Mouse (Mus musculus): ENCODE data around the gene Cmtm5.
"Not testable (repeated sequence)": the region's sequence is repeated elsewhere in the genome, so short reads cannot be mapped to it uniquely, and the experiment has no call there.

The Cmtm5 gene

DNA sequence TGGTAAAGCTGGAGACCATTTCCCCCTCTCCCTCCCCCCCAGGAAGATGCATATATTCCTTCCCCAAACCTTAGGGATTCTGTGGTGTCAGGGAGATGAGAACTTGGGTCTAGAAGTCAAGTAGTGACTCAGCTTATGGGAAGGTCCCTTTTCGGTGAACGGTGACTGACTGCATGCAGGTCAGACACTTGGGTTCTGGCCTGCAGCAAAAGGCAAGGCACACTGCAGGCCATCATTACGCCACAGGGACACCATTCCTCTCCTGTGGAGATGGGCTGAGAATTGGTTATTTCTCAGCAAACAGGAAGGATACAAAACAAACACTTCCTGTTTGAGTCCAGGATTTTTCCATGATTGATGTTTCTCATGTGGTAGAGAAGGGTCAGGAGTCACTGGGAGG lies 23.1 kb downstream of the Cmtm5 start:
- no peak for DNase-seq (ENCODE audit: low spot score in 2 of 2)

DNA sequence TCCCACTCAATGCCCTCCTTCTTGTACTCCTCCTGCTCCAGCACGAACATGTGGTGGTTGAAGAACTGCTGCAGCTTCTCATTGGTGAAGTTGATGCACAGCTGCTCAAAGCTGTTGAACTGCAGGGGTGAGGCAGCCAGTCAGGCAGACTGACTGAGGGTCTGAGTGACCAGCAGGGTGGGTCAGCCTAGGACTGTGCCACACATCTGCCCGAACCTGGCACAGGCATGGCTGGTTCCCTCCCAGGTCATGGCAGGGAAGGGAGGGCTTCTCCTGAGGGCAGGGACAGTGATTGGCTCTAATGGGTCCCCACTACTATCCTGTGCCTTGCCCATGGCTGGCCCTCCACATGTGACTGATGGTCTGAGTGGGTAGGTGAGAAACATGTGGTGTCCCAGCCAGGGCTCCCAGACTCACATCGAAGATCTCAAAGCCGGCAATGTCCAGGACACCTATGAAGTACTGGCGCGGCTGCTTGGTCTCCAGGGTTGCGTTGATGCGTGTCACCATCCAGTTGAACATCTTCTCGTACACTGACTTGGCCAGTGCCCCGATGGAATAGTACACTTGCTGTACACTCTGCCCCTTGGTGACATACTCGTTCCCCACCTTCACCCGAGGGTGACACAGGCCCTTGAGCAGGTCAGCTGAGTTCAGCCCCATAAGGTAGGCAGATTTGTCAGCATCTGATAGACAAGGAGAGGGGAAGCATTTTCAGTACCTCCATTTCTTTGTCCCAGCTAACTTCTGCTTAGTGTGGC lies 24.0 kb downstream of the Cmtm5 start:
- not testable (repeated sequence) for DNase-seq (ENCODE audit: low spot score in 2 of 2)

DNA sequence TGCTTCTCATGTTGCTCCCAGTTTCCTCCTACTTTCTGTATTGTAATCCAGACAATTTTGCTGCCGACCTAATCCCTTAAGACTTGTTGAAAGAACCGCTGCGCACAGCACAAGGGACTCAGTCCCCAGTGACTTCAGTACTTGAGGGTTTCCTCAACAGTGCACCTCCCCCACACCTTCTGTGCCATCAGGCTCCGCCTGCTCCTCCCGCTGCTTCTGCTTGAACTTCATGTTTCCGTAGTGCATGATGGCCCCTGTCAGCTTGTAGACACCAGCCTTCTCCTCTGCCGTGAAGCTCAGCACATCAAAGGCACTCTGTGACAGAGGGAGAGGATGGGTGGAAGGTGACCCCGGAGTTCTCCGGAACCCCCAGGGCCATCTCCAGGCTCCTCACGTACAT lies 24.7 kb downstream of the Cmtm5 start:
- DNase-seq (ENCODE audit: low spot score in 2 of 2): no peak

DNA sequence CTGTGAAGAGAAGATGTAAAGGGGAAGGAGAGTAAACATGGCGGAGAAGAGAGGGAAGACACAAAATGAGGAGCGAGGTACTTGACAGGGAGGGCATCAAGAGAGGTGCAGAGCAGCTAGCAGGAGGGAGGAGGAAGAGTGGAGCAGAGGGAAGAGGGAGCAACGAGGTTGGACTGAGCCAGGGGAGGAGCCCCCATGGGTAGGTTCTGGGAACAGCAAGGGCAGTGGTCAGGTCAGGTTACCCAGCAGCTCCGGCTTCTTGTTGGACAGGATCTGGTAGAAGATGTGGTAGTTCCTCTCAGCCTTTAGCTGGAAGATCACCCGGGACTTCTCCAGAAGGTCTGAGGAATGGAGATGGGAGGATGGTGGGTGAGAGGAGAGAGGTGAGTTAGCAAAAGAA lies 25.4 kb downstream of the Cmtm5 start:
- DNase-seq (ENCODE audit: low spot score in 2 of 2): no peak

DNA sequence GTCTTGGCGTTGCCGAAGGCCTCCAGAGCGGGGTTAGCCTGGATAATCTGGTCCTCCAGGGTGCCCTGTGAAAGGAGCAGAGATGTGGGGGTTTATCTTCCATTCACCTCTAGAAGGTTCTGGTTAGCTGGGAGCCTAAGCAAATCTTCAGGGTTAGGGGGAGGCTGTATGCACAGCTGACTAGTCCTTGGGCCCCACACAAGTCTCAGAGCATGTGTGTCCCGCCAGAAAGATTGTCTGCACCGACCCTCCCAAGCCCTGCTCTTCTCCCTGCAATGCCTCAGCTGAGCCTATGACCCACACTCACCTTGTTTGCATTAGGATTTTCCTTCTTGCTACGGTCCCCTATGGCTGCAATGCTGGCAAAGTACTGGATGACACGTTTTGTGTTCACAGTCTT lies 26.7 kb downstream of the Cmtm5 start:
- DNase-seq (ENCODE audit: low spot score in 2 of 2): no peak

DNA sequence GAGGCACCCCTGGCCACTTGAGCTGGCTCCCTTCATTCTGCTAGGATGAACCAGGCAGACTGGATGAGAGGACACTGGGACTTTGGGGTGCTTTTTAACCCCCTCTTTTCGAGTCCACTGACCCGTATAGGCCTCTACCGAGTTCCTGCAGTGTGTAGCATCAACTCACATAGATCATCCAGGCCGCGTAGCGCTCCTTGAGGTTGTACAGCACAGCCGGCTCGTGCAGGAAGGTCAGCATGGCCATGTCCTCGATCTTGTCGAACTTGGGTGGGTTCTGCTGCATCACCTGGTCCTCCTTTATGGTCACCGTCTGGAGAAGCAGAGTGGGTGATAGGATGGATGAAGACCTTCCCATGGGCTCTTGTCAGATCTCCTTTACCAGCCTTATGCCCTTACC lies 27.7 kb downstream of the Cmtm5 start:
- DNase-seq (ENCODE audit: low spot score in 2 of 2): no peak

DNA sequence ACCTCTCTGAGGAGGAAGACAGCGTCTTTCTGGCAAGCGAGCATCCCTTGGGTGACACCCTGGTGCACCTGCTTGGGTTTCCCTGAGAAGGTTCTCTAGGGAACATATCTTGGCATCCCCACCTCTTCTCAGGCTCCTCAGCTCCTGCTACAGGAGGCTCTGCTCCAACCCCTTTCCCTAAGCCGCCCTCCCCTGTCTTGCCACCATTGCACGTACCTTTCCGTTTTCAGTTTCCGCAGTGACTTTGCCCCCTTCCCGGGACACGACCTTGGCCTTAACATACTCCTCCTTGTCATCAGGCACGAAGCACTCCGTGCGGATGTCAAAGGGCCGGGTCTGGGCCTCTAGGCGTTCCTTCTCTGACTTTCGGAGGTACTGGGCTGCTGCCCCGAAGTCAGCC lies 29.0 kb downstream of the Cmtm5 start:
- DNase-seq (ENCODE audit: low spot score in 2 of 2): no peak

DNA sequence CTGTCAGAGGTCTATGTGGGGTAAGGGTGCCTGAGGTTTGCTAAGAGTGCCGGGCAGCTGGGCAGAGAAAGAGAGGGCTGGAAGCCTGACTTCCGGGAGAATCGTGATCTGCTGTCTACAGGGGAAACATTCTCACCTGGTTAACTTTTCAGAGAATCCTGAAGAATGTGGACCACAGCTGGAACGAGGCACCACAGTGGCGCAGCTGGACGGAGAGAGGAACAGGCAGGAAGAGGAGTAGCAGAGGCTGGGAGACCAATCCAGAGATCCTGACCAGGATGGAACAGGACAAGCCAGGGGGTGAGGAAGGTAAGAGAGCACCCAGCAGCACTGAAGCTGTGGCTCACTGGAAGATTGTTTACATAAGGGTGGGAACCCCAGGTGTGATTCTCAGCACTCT lies 29.6 kb downstream of the Cmtm5 start:
- DNase-seq (ENCODE audit: low spot score in 2 of 2): no peak

DNA sequence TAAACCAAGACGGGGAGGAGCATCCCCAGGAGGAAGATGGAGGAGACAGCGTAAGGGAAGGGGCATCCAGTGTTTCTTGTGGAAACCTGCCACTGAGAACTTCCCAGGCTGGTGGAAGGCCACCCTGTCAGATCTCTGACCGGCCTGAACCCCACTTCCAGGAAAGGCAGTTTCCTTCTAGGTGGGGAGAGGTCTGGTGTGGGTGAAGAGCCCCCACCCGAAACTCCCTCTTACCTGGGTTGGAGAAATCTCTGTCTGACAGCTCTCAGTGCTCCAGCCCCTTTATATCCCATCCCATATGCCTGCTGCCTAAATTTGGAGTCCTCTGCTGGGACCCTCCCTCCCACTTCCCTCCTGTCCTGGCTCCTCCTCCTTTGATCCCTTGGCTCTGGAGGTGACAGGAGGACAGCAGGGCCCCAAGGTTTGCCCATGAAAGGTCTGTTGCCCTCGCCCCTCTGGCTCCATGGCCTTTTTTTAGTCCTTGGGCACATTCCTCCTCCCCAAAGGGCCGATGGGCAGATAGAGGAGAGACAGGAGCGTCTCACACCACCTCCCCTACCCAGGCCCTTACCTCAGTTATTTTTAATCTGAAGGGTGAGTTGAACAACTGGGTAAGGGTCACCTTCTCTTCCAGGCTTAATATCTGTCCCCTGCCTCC lies 30.4 kb downstream of the Cmtm5 start, which contains the start of gene Myh6:
Gene Myh6, minus strand, starts transcription at position 608 of the 658 bp plus-strand sequence.
- DNase-seq (ENCODE audit: low spot score in 2 of 2): no peak

DNA sequence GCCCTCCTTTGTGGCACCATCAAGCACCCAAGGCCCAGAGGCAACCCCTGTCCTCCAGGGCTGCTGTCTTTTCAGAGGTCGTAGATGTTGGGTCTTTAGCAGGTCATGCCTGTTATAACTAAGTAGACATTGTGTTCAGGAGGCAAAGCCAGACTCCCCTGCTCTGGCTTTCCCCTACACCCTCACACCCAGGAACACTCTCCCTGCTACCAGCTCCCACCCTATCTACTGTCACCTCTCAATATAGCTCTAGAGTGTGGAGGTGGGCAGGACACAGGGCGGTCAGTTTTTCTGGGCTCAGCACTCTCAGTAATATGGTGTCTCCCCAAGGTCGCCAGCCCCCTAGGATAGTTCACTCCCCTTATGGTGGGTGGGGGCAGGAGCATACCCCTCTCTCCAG lies 31.8 kb downstream of the Cmtm5 start:
- DNase-seq (ENCODE audit: low spot score in 2 of 2): no peak

DNA sequence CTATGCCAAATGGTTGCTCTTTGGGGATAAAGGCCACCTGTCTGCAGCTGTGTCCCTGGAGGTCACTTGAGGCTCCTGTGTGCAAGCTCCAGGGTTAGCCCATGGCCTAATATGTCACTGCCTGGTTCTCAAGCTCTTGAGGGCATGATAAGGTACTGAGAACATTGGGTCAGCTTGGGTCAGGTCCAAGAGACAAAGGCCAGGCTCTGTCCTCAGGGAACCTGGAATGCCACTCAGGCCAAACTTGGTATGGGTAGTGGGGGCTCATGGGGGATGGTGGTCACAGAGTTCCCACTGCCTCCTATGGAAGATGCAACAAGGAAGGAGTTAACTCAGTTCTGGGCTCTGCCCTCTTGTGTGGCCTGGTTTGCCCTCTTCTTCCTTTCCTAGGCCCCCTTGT lies 32.3 kb downstream of the Cmtm5 start:
- DNase-seq (ENCODE audit: low spot score in 2 of 2): no peak

DNA sequence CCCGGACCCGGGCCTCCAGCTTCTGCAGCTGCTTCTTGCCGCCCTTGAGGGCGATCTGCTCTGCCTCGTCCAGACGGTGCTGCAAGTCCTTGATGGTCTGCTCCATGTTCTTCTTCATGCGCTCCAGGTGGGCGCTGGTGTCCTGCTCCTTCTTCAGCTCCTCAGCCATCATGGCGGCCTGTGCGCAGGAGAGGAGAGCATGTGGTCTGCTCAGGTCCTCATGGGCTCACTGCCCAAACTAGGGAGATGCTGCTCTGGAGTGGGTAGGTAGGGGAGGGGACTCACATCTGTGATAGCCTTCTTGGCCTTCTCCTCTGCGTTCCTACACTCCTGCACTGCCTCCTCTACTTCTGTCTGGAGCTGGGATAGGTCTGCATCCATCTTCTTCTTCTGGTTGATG lies 36.7 kb downstream of the Cmtm5 start:
- DNase-seq (ENCODE audit: low spot score in 2 of 2): not testable (repeated sequence)

DNA sequence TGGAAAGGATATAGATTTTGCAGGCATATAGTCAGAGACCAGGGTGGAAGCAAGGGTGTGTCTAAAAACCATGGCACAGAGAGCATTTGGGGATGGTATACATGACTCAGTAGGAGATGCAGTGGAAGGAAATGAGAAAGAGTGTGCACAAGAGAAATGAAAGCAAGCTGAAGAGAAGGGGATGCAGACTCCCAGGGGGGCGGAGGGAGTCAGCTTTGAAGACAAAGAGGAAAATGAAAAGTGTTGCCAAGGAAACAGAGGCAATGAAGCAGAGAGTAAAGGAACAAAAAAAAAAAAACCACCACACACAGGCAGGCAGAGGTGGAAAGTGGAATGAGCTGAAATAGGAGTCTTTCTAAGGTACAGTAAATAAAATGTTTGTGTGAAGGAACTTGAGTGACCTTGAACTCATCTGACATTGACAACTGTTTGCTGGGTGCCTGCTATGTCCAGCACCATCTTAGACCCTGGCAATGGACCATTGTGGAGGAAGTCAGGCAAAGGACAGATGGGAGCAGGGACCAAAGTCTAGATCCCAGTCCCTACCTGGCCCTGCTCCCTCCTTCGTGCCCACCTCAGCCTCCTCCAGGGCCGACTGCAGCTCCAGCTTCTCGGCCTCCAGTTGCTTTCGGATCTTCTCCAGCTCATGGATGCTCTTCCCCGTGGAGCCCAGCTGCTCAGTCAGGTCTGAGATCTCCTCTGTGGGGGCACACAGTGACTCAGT lies 38.2 kb downstream of the Cmtm5 start:
- no peak for DNase-seq (ENCODE audit: low spot score in 2 of 2)

DNA sequence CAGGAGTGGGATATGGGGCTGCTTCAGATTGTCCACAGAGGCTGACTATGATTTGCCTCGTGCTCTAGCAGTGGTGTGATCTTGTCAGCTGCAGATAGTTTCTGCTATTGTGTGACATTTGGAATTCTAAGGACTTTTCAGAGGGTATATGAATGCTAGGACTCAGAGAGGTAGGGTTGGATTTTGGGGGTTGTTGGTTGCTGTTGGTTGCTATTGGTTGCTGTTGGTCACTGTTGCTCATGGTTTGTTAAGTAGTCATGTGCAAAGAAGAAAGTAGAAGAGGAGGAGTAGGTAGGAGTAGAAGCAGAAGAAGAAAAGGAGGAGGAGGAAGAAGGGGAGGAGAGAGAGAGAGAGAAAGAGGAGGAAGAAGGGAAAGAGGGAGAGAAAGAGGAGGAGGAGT lies 40.6 kb downstream of the Cmtm5 start, which contains the start of gene Gm17428:
Gene Gm17428, plus strand, starts transcription at position 301 of the 400 bp plus-strand sequence.
- DNase-seq (ENCODE audit: low spot score in 2 of 2): no peak

DNA sequence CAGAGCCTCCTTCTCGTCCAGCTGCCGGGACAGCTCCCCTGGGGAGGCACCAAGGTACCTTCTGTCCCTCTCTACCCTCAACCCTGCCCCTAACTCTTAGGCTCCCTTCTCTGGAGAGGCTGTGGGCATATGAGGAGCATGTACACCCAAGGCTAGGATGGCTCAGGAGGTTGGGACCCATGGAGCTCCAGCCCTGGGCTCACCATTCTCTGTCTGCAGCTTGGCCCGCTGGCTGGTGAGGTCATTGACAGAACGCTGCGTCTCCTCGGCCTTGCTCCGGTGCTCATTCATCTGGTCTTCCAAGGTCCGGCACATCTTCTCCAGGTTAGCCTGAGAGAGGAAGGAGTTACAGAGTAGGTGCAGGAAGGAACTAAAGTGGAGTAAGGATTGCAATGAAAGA lies 42.6 kb downstream of the Cmtm5 start:
- no peak for DNase-seq (ENCODE audit: low spot score in 2 of 2)

DNA sequence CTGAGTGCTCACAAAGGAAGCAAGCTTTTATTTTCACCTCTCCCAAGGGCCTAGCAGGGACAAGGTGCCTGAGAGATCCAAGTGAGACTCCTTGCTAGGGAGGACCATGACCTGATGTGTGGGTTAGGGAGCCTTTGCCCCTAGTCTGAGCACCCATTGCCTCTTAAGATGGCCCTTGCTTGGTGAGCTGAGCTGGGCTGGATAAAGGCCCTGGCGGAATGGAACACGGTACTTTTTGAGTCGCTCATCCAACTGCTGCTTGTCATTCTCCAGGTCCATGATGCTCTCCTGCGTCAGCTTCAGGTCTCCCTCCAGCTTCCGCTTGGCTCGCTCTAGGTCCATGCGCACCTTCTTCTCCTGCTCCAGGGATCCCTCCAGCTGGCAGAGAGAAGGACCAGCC lies 45.9 kb downstream of the Cmtm5 start:
- no peak for DNase-seq (ENCODE audit: low spot score in 2 of 2)

DNA sequence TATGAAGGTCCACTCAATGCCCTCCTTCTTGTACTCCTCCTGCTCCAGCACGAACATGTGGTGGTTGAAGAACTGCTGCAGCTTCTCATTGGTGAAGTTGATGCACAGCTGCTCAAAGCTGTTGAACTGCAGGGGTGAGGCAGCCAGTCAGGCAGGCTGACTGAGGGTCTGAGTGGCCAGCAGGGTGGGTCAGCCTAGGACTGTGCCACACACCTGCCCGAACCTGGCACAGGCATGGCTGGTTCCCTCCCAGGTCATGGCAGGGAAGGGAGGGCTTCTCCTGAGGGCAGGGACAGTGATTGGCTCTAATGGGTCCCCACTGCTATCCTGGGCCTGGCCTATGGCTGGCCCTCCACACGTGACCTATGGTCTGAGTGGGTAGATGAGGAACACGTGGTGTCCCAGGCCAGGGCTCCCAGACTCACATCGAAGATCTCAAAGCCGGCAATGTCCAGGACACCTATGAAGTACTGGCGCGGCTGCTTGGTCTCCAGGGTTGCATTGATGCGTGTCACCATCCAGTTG lies 52.4 kb downstream of the Cmtm5 start:
- DNase-seq (ENCODE audit: low spot score in 2 of 2): not testable (repeated sequence)
